Mouse (Mus musculus): ENCODE data around the gene Rac2. TPM values are rescaled to one million over a fixed set of nuclear protein-coding genes. Genes with fewer than 3 reads are reported as not detected.
A peak's percentile ranks its signal among the peaks of the same experiment; 100 is the strongest.

Rac2 gene
- polyA plus RNA-seq, 1 experiment from 2014 or later: 5.7 TPM

- H3K4me1 ChIP-seq: 0 out of 2 replicates have a peak, but pooled peaks cover 5% of the 10 kb centered on the region
- H3K27ac ChIP-seq: no peak overlapping the region
- H3K27me3 ChIP-seq: 0 out of 2 replicates have a peak, but pooled peaks cover 5% of the 10 kb centered on the region
- no peaks in the 10 kb centered on the region for H3K36me3 ChIP-seq
- 52% methylated on average over 18 of the region's 18 CpGs for WGBS
- peak; percentile 78 for ATAC-seq (ENCODE audit: low FRiP score)
- H3K4me3 ChIP-seq: no peak overlapping the region
- H3K9ac ChIP-seq: no peak overlapping the region
- no peak overlapping the region for H3K4me2 ChIP-seq (replicated peaks)
- H3K9me3 ChIP-seq (replicated peaks): peaks cover 7% of the 10 kb centered on the region; the same call in 1 of the 2 replicates
These were observed 14.7 kb upstream of the Rac2 start for GRCm38 (mm10) chr15:78587050-78587994.

GRCm38 (mm10) chr15:78585404-78585803 is 12.8 kb upstream of the Rac2 start:
- peaks cover 15% of the 10 kb centered on the region for H3K4me1 ChIP-seq
- no peak overlapping the region for H3K4me3 ChIP-seq
- H3K4me2 ChIP-seq (replicated peaks): no peak overlapping the region
- H3K27me3 ChIP-seq: 0 out of 2 replicates have a peak, but pooled peaks cover 5% of the 10 kb centered on the region
- ATAC-seq (ENCODE audit: low FRiP score): no peak
- no peak overlapping the region for H3K9ac ChIP-seq
- no peaks in the 10 kb centered on the region for H3K36me3 ChIP-seq
- 90% methylated on average over 7 of the region's 7 CpGs for WGBS
- peaks cover 7% of the 10 kb centered on the region; the same call in 1 of the 2 replicates for H3K9me3 ChIP-seq (replicated peaks)
- no peak overlapping the region for H3K27ac ChIP-seq

- H3K9ac ChIP-seq: no peak overlapping the region
- H3K36me3 ChIP-seq: no peaks in the 10 kb centered on the region
- 12% methylated on average over 11 of the region's 11 CpGs for WGBS
- H3K4me2 ChIP-seq (replicated peaks): no peak overlapping the region
- no peak overlapping the region for H3K27ac ChIP-seq
- no peak for ATAC-seq (ENCODE audit: low FRiP score)
- 0 out of 2 replicates have a peak, but pooled peaks cover 5% of the 10 kb centered on the region for H3K27me3 ChIP-seq
- peaks cover 27% of the 10 kb centered on the region for H3K4me1 ChIP-seq
- peaks cover 7% of the 10 kb centered on the region; the same call in 1 of the 2 replicates for H3K9me3 ChIP-seq (replicated peaks)
- H3K4me3 ChIP-seq: no peak overlapping the region
These were observed 10.8 kb upstream of the Rac2 start for GRCm38 (mm10) chr15:78583352-78583751.

- Histone ChIP-seq H3K9me3 (replicated peaks) (no peaks in the 10 kb centered on the region), H3K27ac (no peak overlapping the region), H3K4me1 (peaks cover 19% of the 10 kb centered on the region), H3K4me2 (replicated peaks) (no peak overlapping the region), H3K27me3 (no peaks in the 10 kb centered on the region), H3K4me3 (no peak overlapping the region), H3K36me3 (no peaks in the 10 kb centered on the region), H3K9ac (no peak overlapping the region)
- ATAC-seq (ENCODE audit: low FRiP score): no peak
- WGBS: 55% methylated on average over 3 of the region's 4 CpGs
These were observed 3.8 kb upstream of the Rac2 start for GRCm38 (mm10) chr15:78576284-78576810.

GRCm38 (mm10) chr15:78572270-78572600 is 348 bp downstream of the Rac2 start:
- Histone ChIP-seq H3K27ac (no peak overlapping the region), H3K9me3 (replicated peaks) (no peaks in the 10 kb centered on the region), H3K4me3 (no peak overlapping the region), H3K4me2 (replicated peaks) (no peak overlapping the region), H3K9ac (no peak overlapping the region), H3K36me3 (no peaks in the 10 kb centered on the region), H3K4me1 (no peaks in the 10 kb centered on the region), H3K27me3 (no peaks in the 10 kb centered on the region; the same call in 1 of the 2 replicates)
- ATAC-seq (ENCODE audit: low FRiP score): no peak
- 89% methylated on average over 5 of the region's 5 CpGs for WGBS

- Histone ChIP-seq H3K9me3 (replicated peaks) (no peaks in the 10 kb centered on the region), H3K4me2 (replicated peaks) (no peak overlapping the region), H3K27ac (no peak overlapping the region), H3K36me3 (no peaks in the 10 kb centered on the region), H3K4me3 (no peak overlapping the region), H3K9ac (no peak overlapping the region), H3K27me3 (no peaks in the 10 kb centered on the region; the same call in 1 of the 2 replicates), H3K4me1 (no peaks in the 10 kb centered on the region)
- no peak for ATAC-seq (ENCODE audit: low FRiP score)
- WGBS: 67% methylated on average over 16 of the region's 16 CpGs
These were observed 871 bp downstream of the Rac2 start for GRCm38 (mm10) chr15:78571554-78572269.

GRCm38 (mm10) chr15:78570170-78570569 is 2.4 kb downstream of the Rac2 start:
- Histone ChIP-seq H3K4me2 (replicated peaks) (no peak overlapping the region), H3K27ac (no peak overlapping the region), H3K4me3 (no peak overlapping the region), H3K36me3 (no peaks in the 10 kb centered on the region), H3K9me3 (replicated peaks) (no peaks in the 10 kb centered on the region), H3K9ac (no peak overlapping the region), H3K27me3 (peaks cover 2% of the 10 kb centered on the region; the same call in 1 of the 2 replicates), H3K4me1 (no peaks in the 10 kb centered on the region)
- WGBS: 93% methylated on average over 5 of the region's 5 CpGs
- no peak for ATAC-seq (ENCODE audit: low FRiP score)

- H3K27ac ChIP-seq: no peak overlapping the region
- H3K36me3 ChIP-seq: no peaks in the 10 kb centered on the region
- no peak overlapping the region for H3K9ac ChIP-seq
- peaks cover 2% of the 10 kb centered on the region; the same call in 1 of the 2 replicates for H3K27me3 ChIP-seq
- no peak for ATAC-seq (ENCODE audit: low FRiP score)
- H3K4me1 ChIP-seq: no peaks in the 10 kb centered on the region
- H3K4me2 ChIP-seq (replicated peaks): no peak overlapping the region
- H3K9me3 ChIP-seq (replicated peaks): no peaks in the 10 kb centered on the region
- H3K4me3 ChIP-seq: no peak overlapping the region
- 75% methylated on average over 9 of the region's 9 CpGs for WGBS
These were observed 4.9 kb downstream of the Rac2 start for GRCm38 (mm10) chr15:78567608-78568120.

- Histone ChIP-seq H3K4me1 (no peaks in the 10 kb centered on the region), H3K9ac (no peak overlapping the region), H3K27ac (no peak overlapping the region), H3K9me3 (replicated peaks) (no peaks in the 10 kb centered on the region), H3K4me2 (replicated peaks) (no peak overlapping the region), H3K4me3 (no peak overlapping the region), H3K27me3 (peaks cover 2% of the 10 kb centered on the region; the same call in 1 of the 2 replicates), H3K36me3 (no peaks in the 10 kb centered on the region)
- no peak for ATAC-seq (ENCODE audit: low FRiP score)
- 76% methylated on average over 11 of the region's 11 CpGs for WGBS
These were observed 7.7 kb downstream of the Rac2 start for GRCm38 (mm10) chr15:78564764-78565435.

GRCm38 (mm10) chr15:78563937-78564336 is 8.6 kb downstream of the Rac2 start:
- no peak overlapping the region for H3K4me3 ChIP-seq
- no peaks in the 10 kb centered on the region for H3K36me3 ChIP-seq
- no peak overlapping the region for H3K9ac ChIP-seq
- H3K27me3 ChIP-seq: peaks cover 2% of the 10 kb centered on the region; the same call in 1 of the 2 replicates
- no peak overlapping the region for H3K27ac ChIP-seq
- H3K4me2 ChIP-seq (replicated peaks): no peak overlapping the region
- H3K9me3 ChIP-seq (replicated peaks): no peaks in the 10 kb centered on the region
- 83% methylated on average over 5 of the region's 5 CpGs for WGBS
- H3K4me1 ChIP-seq: no peaks in the 10 kb centered on the region
- ATAC-seq (ENCODE audit: low FRiP score): no peak

GRCm38 (mm10) chr15:78563344-78563743 is 9.2 kb downstream of the Rac2 start:
- no peak overlapping the region for H3K4me3 ChIP-seq
- no peak overlapping the region for H3K4me2 ChIP-seq (replicated peaks)
- no peak overlapping the region for H3K27ac ChIP-seq
- WGBS: 99% methylated on average over 3 of the region's 3 CpGs
- no peaks in the 10 kb centered on the region for H3K9me3 ChIP-seq (replicated peaks)
- no peak for ATAC-seq (ENCODE audit: low FRiP score)
- H3K27me3 ChIP-seq: peaks cover 2% of the 10 kb centered on the region; the same call in 1 of the 2 replicates
- no peak overlapping the region for H3K9ac ChIP-seq
- no peaks in the 10 kb centered on the region for H3K4me1 ChIP-seq
- H3K36me3 ChIP-seq: no peaks in the 10 kb centered on the region
